Mouse (Mus musculus) CD4-positive helper T cell, adult 2 months (primary cell): ENCODE data around the gene Olfr1446.

Experiments used
- DNase-seq: peaks from one replicate; pipeline ENCODE4 v3.0.0-alpha.2; 2012; ENCODE audit warnings: low read depth, missing footprints, low spot score

Gene Olfr1446

GRCm38 (mm10) chr19:12893424-12893823, at the start of gene Olfr1446:
Olfr1446 (minus strand) TSS chr19:12893524.
- DNase-seq: no peak

- DNase-seq: no peak
These were observed 37.2 kb upstream of the Olfr1446 start, which contains the start of gene Olfr1449 for GRCm38 (mm10) chr19:12930540-12930939. Olfr1449 (plus strand) TSS chr19:12930840.

GRCm38 (mm10) chr19:12924319-12924718, 31.0 kb upstream of the Olfr1446 start, which contains the start of gene Olfr1448:
Olfr1448 (minus strand) TSS chr19:12924419.
- no peak for DNase-seq

- no peak for DNase-seq
These were observed 10.3 kb upstream of the Olfr1446 start, which contains the start of gene Olfr1447 for GRCm38 (mm10) chr19:12903643-12904042. Olfr1447 (minus strand) TSS chr19:12903743.

- DNase-seq: no peak
These were observed 9.8 kb downstream of the Olfr1446 start, which contains the start of gene Olfr1445 for GRCm38 (mm10) chr19:12883555-12883954. Olfr1445 (plus strand) TSS chr19:12883855.

DNA sequence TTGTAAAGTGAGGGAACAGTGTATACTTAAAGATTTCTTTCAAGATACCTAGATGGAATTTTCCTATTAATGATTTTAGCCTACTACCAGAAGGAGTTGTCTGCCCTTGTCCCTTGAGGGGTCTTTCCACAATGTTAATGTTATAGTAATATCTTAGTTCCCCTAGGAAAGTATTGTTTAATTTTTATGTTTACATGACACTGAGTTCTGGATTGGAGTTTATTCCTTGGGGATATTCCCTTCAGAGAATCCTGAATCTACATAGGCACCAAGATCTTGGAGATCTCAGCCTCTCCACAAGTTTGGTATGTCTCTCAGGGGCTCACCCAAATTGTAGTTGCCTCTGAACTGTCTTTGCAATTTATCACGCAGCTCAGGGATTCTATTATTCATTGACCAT, 36.3 kb downstream of the Olfr1446 start, which contains the start of gene Olfr1444:
Olfr1444 (plus strand) TSS at position 301 of the 400 bp plus-strand sequence.
- no peak for DNase-seq

DNA sequence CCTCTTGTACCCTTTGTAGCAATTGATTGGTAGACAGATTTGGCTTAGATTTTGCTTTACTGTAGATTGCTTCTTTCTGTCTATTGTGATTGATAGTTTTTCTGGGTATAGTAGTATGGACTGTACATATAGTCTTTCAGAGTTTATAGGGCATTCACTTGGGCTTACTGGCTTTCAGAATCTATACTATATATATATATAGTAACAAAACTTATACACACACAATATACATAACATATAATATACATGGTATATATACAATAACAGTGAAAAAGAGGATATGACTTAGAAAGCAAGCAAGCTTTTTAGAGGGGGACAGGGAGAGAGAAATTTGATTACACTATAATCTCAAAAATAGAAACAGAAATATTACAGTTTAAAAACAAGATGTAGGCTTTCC, 46.9 kb downstream of the Olfr1446 start, which contains the start of gene Gm5244:
Gm5244 (plus strand) TSS at position 301 of the 400 bp plus-strand sequence.
- no peak for DNase-seq

DNA sequence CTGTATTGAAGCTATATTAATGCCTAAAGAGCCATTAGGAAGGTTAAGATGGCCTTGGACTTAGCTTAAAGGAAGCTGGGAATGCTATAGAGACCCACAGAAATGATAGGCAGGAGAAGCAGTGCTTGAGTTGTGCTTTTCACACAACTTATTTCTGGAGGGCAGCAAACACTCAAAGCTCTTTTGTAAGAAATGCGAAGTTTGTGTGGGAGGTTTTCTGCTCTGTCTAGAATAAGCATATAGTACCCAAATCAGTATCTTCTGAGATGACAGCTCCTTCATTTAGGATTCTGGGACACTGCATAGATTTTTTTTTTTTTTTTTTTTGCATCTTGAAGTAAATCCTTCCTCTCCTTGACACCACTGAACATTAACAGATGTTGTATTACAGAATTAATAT, 54.8 kb downstream of the Olfr1446 start:
- no peak for DNase-seq
